Mouse (Mus musculus): ENCODE data around the gene 2810408A11Rik. TPM values are rescaled to one million over a fixed set of nuclear protein-coding genes. Genes with fewer than 3 reads are reported as not detected.
"Not testable (repeated sequence)": the region's sequence is repeated elsewhere in the genome, so short reads cannot be mapped to it uniquely, and the experiment has no call there.

2810408A11Rik gene
- polyA plus RNA-seq, 1 experiment from 2014 or later: 16.4 TPM

GRCm38 (mm10) chr11:69933066-69933465 lies 32.3 kb upstream of the 2810408A11Rik start:
- WGBS: 76% methylated on average over 4 of the region's 4 CpGs
- Histone ChIP-seq H3K9me3 (ENCODE audit: control insufficient read depth, low read length) (no peaks in the 10 kb centered on the region), H3K9ac (replicated peaks; ENCODE audit: low read depth, low read length) (no peak overlapping the region), H3K36me3 (ENCODE audit: control insufficient read depth, insufficient read depth) (no peaks in the 10 kb centered on the region), H3K4me2 (ENCODE audit: low read length) (no peak overlapping the region), H3K4me3 (replicated peaks; ENCODE audit: low read length) (no peak overlapping the region), H3K27ac (ENCODE audit: low read length) (no peak overlapping the region), H3K4me1 (replicated peaks; ENCODE audit: control insufficient read depth, insufficient read depth, low read length) (peaks cover 22% of the 10 kb centered on the region), H3K27me3 (replicated peaks; ENCODE audit: control insufficient read depth, insufficient read depth, low read length) (peaks cover 10% of the 10 kb centered on the region)
- ATAC-seq: no peak

- Histone ChIP-seq H3K4me2 (ENCODE audit: low read length) (no peak overlapping the region), H3K9ac (replicated peaks; ENCODE audit: low read depth, low read length) (no peak overlapping the region), H3K4me1 (replicated peaks; ENCODE audit: control insufficient read depth, insufficient read depth, low read length) (peaks cover 22% of the 10 kb centered on the region), H3K27me3 (replicated peaks; ENCODE audit: control insufficient read depth, insufficient read depth, low read length) (peaks cover 7% of the 10 kb centered on the region), H3K27ac (ENCODE audit: low read length) (no peak overlapping the region), H3K36me3 (ENCODE audit: control insufficient read depth, insufficient read depth) (no peaks in the 10 kb centered on the region), H3K4me3 (replicated peaks; ENCODE audit: low read length) (no peak overlapping the region), H3K9me3 (ENCODE audit: control insufficient read depth, low read length) (no peaks in the 10 kb centered on the region)
- WGBS: 45% methylated on average over 3 of the region's 3 CpGs
- ATAC-seq: no peak
These were observed 31.5 kb upstream of the 2810408A11Rik start for GRCm38 (mm10) chr11:69932254-69932653.

- ATAC-seq: no peak
These were observed 31.0 kb upstream of the 2810408A11Rik start for GRCm38 (mm10) chr11:69931769-69932168.

GRCm38 (mm10) chr11:69930967-69931537 lies 30.3 kb upstream of the 2810408A11Rik start:
- no peaks in the 10 kb centered on the region for H3K27me3 ChIP-seq (replicated peaks; ENCODE audit: control insufficient read depth, insufficient read depth, low read length)
- no peaks in the 10 kb centered on the region for H3K9me3 ChIP-seq (ENCODE audit: control insufficient read depth, low read length)
- H3K4me1 ChIP-seq (replicated peaks; ENCODE audit: control insufficient read depth, insufficient read depth, low read length): peaks cover 15% of the 10 kb centered on the region
- H3K4me2 ChIP-seq (ENCODE audit: low read length): no peak overlapping the region
- no peak overlapping the region for H3K9ac ChIP-seq (replicated peaks; ENCODE audit: low read depth, low read length)
- no peak overlapping the region for H3K27ac ChIP-seq (ENCODE audit: low read length)
- no peaks in the 10 kb centered on the region for H3K36me3 ChIP-seq (ENCODE audit: control insufficient read depth, insufficient read depth)
- no peak for ATAC-seq
- 75% methylated on average over 3 of the region's 3 CpGs for WGBS
- no peak overlapping the region for H3K4me3 ChIP-seq (replicated peaks; ENCODE audit: low read length)

More at GRCm38 (mm10) chr11:69931769-69932168, 31.0 kb upstream of the 2810408A11Rik start:
- no peak overlapping the region for H3K4me3 ChIP-seq (replicated peaks; ENCODE audit: low read length)
- WGBS: 72% methylated on average over 8 of the region's 8 CpGs
- no peaks in the 10 kb centered on the region for H3K9me3 ChIP-seq (ENCODE audit: control insufficient read depth, low read length)
- no peak overlapping the region for H3K9ac ChIP-seq (replicated peaks; ENCODE audit: low read depth, low read length)
- no peak overlapping the region for H3K4me2 ChIP-seq (ENCODE audit: low read length)
- H3K27me3 ChIP-seq (replicated peaks; ENCODE audit: control insufficient read depth, insufficient read depth, low read length): peaks cover 2% of the 10 kb centered on the region; the same call in 1 of the 2 replicates
- no peak overlapping the region for H3K27ac ChIP-seq (ENCODE audit: low read length)
- peaks cover 22% of the 10 kb centered on the region for H3K4me1 ChIP-seq (replicated peaks; ENCODE audit: control insufficient read depth, insufficient read depth, low read length)
- no peaks in the 10 kb centered on the region for H3K36me3 ChIP-seq (ENCODE audit: control insufficient read depth, insufficient read depth)

- WGBS: 91% methylated on average over 8 of the region's 8 CpGs
- not testable (repeated sequence) for H3K9ac ChIP-seq (replicated peaks; ENCODE audit: low read depth, low read length); ATAC-seq; H3K36me3 ChIP-seq (ENCODE audit: control insufficient read depth, insufficient read depth); H3K4me3 ChIP-seq (replicated peaks; ENCODE audit: low read length); H3K4me2 ChIP-seq (ENCODE audit: low read length); H3K27ac ChIP-seq (ENCODE audit: low read length); H3K27me3 ChIP-seq (replicated peaks; ENCODE audit: control insufficient read depth, insufficient read depth, low read length); H3K9me3 ChIP-seq (ENCODE audit: control insufficient read depth, low read length); H3K4me1 ChIP-seq (replicated peaks; ENCODE audit: control insufficient read depth, insufficient read depth, low read length)
These were observed 29.4 kb upstream of the 2810408A11Rik start for GRCm38 (mm10) chr11:69930176-69930575.

GRCm38 (mm10) chr11:69929712-69930111 lies 28.9 kb upstream of the 2810408A11Rik start:
- Histone ChIP-seq H3K4me3 (replicated peaks; ENCODE audit: low read length) (no peak overlapping the region), H3K9me3 (ENCODE audit: control insufficient read depth, low read length) (no peaks in the 10 kb centered on the region), H3K4me2 (ENCODE audit: low read length) (no peak overlapping the region), H3K36me3 (ENCODE audit: control insufficient read depth, insufficient read depth) (no peaks in the 10 kb centered on the region), H3K27me3 (replicated peaks; ENCODE audit: control insufficient read depth, insufficient read depth, low read length) (no peaks in the 10 kb centered on the region), H3K9ac (replicated peaks; ENCODE audit: low read depth, low read length) (no peak overlapping the region), H3K27ac (ENCODE audit: low read length) (no peak overlapping the region), H3K4me1 (replicated peaks; ENCODE audit: control insufficient read depth, insufficient read depth, low read length) (peaks cover 7% of the 10 kb centered on the region)
- no peak for ATAC-seq
- 88% methylated on average over 4 of the region's 4 CpGs for WGBS

- Histone ChIP-seq H3K27ac (ENCODE audit: low read length) (no peak overlapping the region), H3K9me3 (ENCODE audit: control insufficient read depth, low read length) (no peaks in the 10 kb centered on the region), H3K4me3 (replicated peaks; ENCODE audit: low read length) (no peak overlapping the region), H3K9ac (replicated peaks; ENCODE audit: low read depth, low read length) (no peak overlapping the region), H3K4me1 (replicated peaks; ENCODE audit: control insufficient read depth, insufficient read depth, low read length) (peaks cover under 1% of the 10 kb centered on the region), H3K27me3 (replicated peaks; ENCODE audit: control insufficient read depth, insufficient read depth, low read length) (no peaks in the 10 kb centered on the region), H3K36me3 (ENCODE audit: control insufficient read depth, insufficient read depth) (no peaks in the 10 kb centered on the region), H3K4me2 (ENCODE audit: low read length) (no peak overlapping the region)
- 98% methylated on average over 2 of the region's 2 CpGs for WGBS
- ATAC-seq: no peak
These were observed 26.7 kb upstream of the 2810408A11Rik start for GRCm38 (mm10) chr11:69927501-69927900.

GRCm38 (mm10) chr11:69922796-69923195 lies 22.0 kb upstream of the 2810408A11Rik start:
- Histone ChIP-seq H3K4me1 (replicated peaks; ENCODE audit: control insufficient read depth, insufficient read depth, low read length) (peaks cover 21% of the 10 kb centered on the region), H3K4me3 (replicated peaks; ENCODE audit: low read length) (no peak overlapping the region), H3K27me3 (replicated peaks; ENCODE audit: control insufficient read depth, insufficient read depth, low read length) (no peaks in the 10 kb centered on the region), H3K36me3 (ENCODE audit: control insufficient read depth, insufficient read depth) (peaks cover 9% of the 10 kb centered on the region), H3K9ac (replicated peaks; ENCODE audit: low read depth, low read length) (no peak overlapping the region), H3K27ac (ENCODE audit: low read length) (no peak overlapping the region), H3K9me3 (ENCODE audit: control insufficient read depth, low read length) (no peaks in the 10 kb centered on the region), H3K4me2 (ENCODE audit: low read length) (no peak overlapping the region)
- ATAC-seq: no peak
- WGBS: 60% methylated on average over 3 of the region's 3 CpGs

- 2% methylated on average over 12 of the region's 12 CpGs for WGBS
- Histone ChIP-seq H3K4me3 (replicated peaks; ENCODE audit: low read length) (peak overlapping the region; percentile 61), H3K27ac (ENCODE audit: low read length) (peak overlapping the region; percentile 98), H3K9ac (replicated peaks; ENCODE audit: low read depth, low read length) (peak overlapping the region; percentile 64), H3K4me1 (replicated peaks; ENCODE audit: control insufficient read depth, insufficient read depth, low read length) (peaks cover 21% of the 10 kb centered on the region), H3K36me3 (ENCODE audit: control insufficient read depth, insufficient read depth) (peaks cover 15% of the 10 kb centered on the region), H3K27me3 (replicated peaks; ENCODE audit: control insufficient read depth, insufficient read depth, low read length) (no peaks in the 10 kb centered on the region), H3K4me2 (ENCODE audit: low read length) (peak overlapping the region; percentile 79), H3K9me3 (ENCODE audit: control insufficient read depth, low read length) (no peaks in the 10 kb centered on the region)
- ATAC-seq: no peak
These were observed 21.4 kb upstream of the 2810408A11Rik start for GRCm38 (mm10) chr11:69922012-69922756.
